Mouse (Mus musculus): ENCODE measurements around the gene Zc3h6.

DNA sequence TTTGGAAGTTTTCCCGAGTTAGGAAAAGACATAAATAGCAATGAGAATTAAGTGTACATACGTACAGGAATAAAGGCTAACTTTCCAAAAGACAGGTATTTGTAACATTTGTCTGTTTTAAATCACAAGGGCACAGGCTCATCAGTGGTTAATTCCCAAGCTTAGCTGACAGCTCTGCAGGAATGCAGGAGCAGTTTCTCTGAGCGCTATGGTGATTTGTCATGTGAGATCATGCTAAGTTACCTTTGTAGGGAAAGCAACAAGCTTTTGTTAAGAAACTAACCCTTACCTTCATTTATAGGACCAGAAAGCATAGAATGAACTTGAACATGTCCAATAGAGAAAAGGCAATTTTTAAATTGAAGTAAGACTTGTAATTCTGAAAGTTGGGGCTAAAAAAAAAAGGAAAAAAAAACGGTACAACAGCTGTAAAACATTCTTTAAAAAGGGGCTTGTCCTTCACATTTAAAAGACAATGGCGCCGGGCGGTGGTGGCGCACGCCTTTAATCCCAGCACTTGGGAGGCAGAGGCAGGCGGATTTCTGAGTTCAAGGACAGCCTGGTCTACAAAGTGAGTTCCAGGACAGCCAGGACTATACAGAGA is 94.4 kb downstream of the Zc3h6 start:
- no peak for TF ChIP-seq CTCF (IDR thresholded peaks at IDR 0.05; ENCODE audit: low read depth, low read length)
- TF ChIP-seq POLR2A (IDR thresholded peaks at IDR 0.05; ENCODE audit: extremely low read depth, insufficient read depth, low read length): no peak
